Mouse (Mus musculus) MEL (cell line): ENCODE results near the gene Ghitm. TPM values are rescaled to one million over a fixed set of nuclear protein-coding genes. Genes with fewer than 3 reads are reported as not detected.

Experiments used
- DNase-seq: peaks from one replicate; pipeline ENCODE4 v3.0.0; 2011; ENCODE audit warnings: low read depth, low spot score
- H3K27ac ChIP-seq: 2 replicates; pipeline ENCODE4 v1.5.1; 2012; ENCODE audit warnings: low read depth, mild to moderate bottlenecking, control low read depth, low read length, moderate library complexity; ENCODE audit not compliant: control insufficient read depth
- H3K27me3 ChIP-seq, 2 experiments: fragments of 150-350 bp in 1 of 2; sonication (generic) in 1 of 2; 2 replicates each; pipeline ENCODE4 v1.6.1; 2012; ENCODE audit warnings: low read length in 2 of 2, mild to moderate bottlenecking in 2 of 2, improper control_type of control experiment in 1 of 2, moderate library complexity in 1 of 2; ENCODE audit not compliant: insufficient read depth in 2 of 2, control insufficient read depth in 1 of 2
- H3K36me3 ChIP-seq, 2 experiments: 2 replicates each; pipeline ENCODE4 v1.6.1; 2012 to 2014; ENCODE audit warnings: low read length in 2 of 2, improper control_type of control experiment in 1 of 2, inconsistent platforms in 1 of 2, mild to moderate bottlenecking in 1 of 2; ENCODE audit not compliant: insufficient read depth in 2 of 2, control insufficient read depth in 1 of 2
- H3K4me1 ChIP-seq, 2 experiments: fragments of 150-350 bp in 1 of 2; sonication (generic) in 1 of 2; 2 replicates each; pipeline ENCODE4 v1.6.1; 2012; ENCODE audit warnings: low read length in 2 of 2, improper control_type of control experiment in 1 of 2, mild to moderate bottlenecking in 1 of 2; ENCODE audit not compliant: insufficient read depth in 2 of 2, control insufficient read depth in 1 of 2
- H3K4me3 ChIP-seq, 2 experiments: fragments of 150-350 bp in 1 of 2; sonication (generic) in 1 of 2; 2 replicates each; pipeline ENCODE4 v1.5.1; 2012; ENCODE audit warnings: low read depth in 2 of 2, low read length in 2 of 2, mild to moderate bottlenecking in 2 of 2, moderate library complexity in 2 of 2, control low read depth in 1 of 2, improper control_type of control experiment in 1 of 2; ENCODE audit not compliant: control insufficient read depth in 1 of 2, insufficient read depth in 1 of 2
- H3K79me2 ChIP-seq: 2 replicates; pipeline ENCODE4 v1.6.1; 2012; ENCODE audit warnings: mild to moderate bottlenecking, low read length, moderate library complexity; ENCODE audit not compliant: control insufficient read depth, poor library complexity, insufficient read depth
- H3K9ac ChIP-seq: 2 replicates; pipeline ENCODE4 v1.6.1; 2012; ENCODE audit warnings: low read depth, mild to moderate bottlenecking, control low read depth, low read length, moderate library complexity; ENCODE audit not compliant: control insufficient read depth, poor library complexity, severe bottlenecking
- H3K9me3 ChIP-seq: fragments of 150-350 bp; sonication (generic); replicated peaks from 2 replicates; pipeline ENCODE4 v1.6.1; 2012; ENCODE audit warnings: mild to moderate bottlenecking, low read length, improper control_type of control experiment, moderate library complexity; ENCODE audit not compliant: insufficient read depth
- CHD1 ChIP-seq: IDR thresholded peaks from 2 replicates; pipeline ENCODE4 v1.6.1; 2012; ENCODE audit warnings: low read depth, mild to moderate bottlenecking, inconsistent platforms, low read length, improper control_type of control experiment
- CTCF ChIP-seq, 3 experiments: IDR thresholded peaks in 2 of 3; conservative IDR thresholded peaks in 1 of 3; 2 replicates each; pipeline ENCODE4 v1.5.1; 2011 to 2012; ENCODE audit warnings: low read length in 3 of 3, low read depth in 2 of 3, mild to moderate bottlenecking in 2 of 3, improper control_type of control experiment in 1 of 3, inconsistent platforms in 1 of 3, mixed read lengths in 1 of 3, moderate library complexity in 1 of 3; ENCODE audit not compliant: control insufficient read depth in 1 of 3, insufficient read depth in 1 of 3, poor library complexity in 1 of 3, severe bottlenecking in 1 of 3
- ELF1 ChIP-seq: IDR thresholded peaks from 2 replicates; pipeline ENCODE4 v1.6.1; 2014; ENCODE audit warnings: low read depth, mild to moderate bottlenecking, inconsistent platforms, low read length, improper control_type of control experiment, moderate library complexity
- ETS1 ChIP-seq: IDR thresholded peaks from 2 replicates; pipeline ENCODE4 v1.6.1; 2012; ENCODE audit warnings: low read depth, mild to moderate bottlenecking, inconsistent platforms, low read length, improper control_type of control experiment, moderate library complexity
- HCFC1 ChIP-seq: IDR thresholded peaks from 2 replicates; pipeline ENCODE4 v1.6.1; 2012; ENCODE audit warnings: low read depth, mild to moderate bottlenecking, inconsistent platforms, low read length, improper control_type of control experiment, moderate library complexity
- KAT2A ChIP-seq: conservative IDR thresholded peaks from 2 replicates; pipeline ENCODE4 v1.6.1; 2012; ENCODE audit warnings: low read depth, low read length, improper control_type of control experiment, inconsistent platforms
- MAFK ChIP-seq: IDR thresholded peaks from 2 replicates; pipeline ENCODE4 v1.6.1; 2011; ENCODE audit warnings: low read depth, mild to moderate bottlenecking, low read length, improper control_type of control experiment, borderline replicate concordance
- MAX ChIP-seq: IDR thresholded peaks from 2 replicates; pipeline ENCODE4 v1.6.1; 2011; ENCODE audit warnings: low read length, improper control_type of control experiment
- MYB ChIP-seq: IDR thresholded peaks from 2 replicates; pipeline ENCODE4 v1.6.1; 2011; ENCODE audit warnings: mild to moderate bottlenecking, low read depth, low read length, improper control_type of control experiment
- MYC ChIP-seq: IDR thresholded peaks from 2 replicates; pipeline ENCODE4 v1.6.1; 2011; ENCODE audit warnings: low read depth, mild to moderate bottlenecking, low read length, improper control_type of control experiment, moderate library complexity
- POLR2A ChIP-seq, 2 experiments: IDR thresholded peaks; 2 replicates each; pipeline ENCODE4 v1.6.1; 2011 to 2012; ENCODE audit warnings: low read length in 2 of 2, mild to moderate bottlenecking in 2 of 2, control low read depth in 1 of 2, improper control_type of control experiment in 1 of 2, low read depth in 1 of 2, moderate library complexity in 1 of 2; ENCODE audit not compliant: control insufficient read depth in 1 of 2, insufficient read depth in 1 of 2, poor library complexity in 1 of 2
- POLR2AphosphoS2 ChIP-seq: IDR thresholded peaks from 2 replicates; pipeline ENCODE4 v1.6.1; 2011; ENCODE audit warnings: low read length, improper control_type of control experiment
- RCOR1 ChIP-seq: IDR thresholded peaks from 2 replicates; pipeline ENCODE4 v1.6.1; 2012; ENCODE audit warnings: low read depth, mild to moderate bottlenecking, inconsistent platforms, low read length, improper control_type of control experiment
- SIN3A ChIP-seq: IDR thresholded peaks from 2 replicates; pipeline ENCODE4 v1.6.1; 2012; ENCODE audit warnings: low read length, improper control_type of control experiment, inconsistent platforms
- TCF12 ChIP-seq: IDR thresholded peaks from 2 replicates; pipeline ENCODE4 v1.6.1; 2014; ENCODE audit warnings: low read depth, mild to moderate bottlenecking, inconsistent platforms, low read length, improper control_type of control experiment, moderate library complexity
- ZKSCAN1 ChIP-seq: IDR thresholded peaks from 2 replicates; pipeline ENCODE4 v1.6.1; 2012; ENCODE audit warnings: low read depth, mild to moderate bottlenecking, inconsistent platforms, low read length, improper control_type of control experiment, moderate library complexity
- polyA plus RNA-seq, 2 experiments: library from polyadenylated mRNA; stranded (reverse) in 1 of 2; unstranded in 1 of 2; fragments of >175 nt in 1 of 2; fragments of >200 nt in 1 of 2; gene quantifications; 2 replicates each; pipeline versions ENCODE4 v1.2.1 to v1.2.4; 2012; ENCODE audit warnings: low replicate concordance in 2 of 2, low read depth in 1 of 2; ENCODE audit not compliant: insufficient read length in 2 of 2, insufficient read depth in 1 of 2, missing spikeins in 1 of 2
- total RNA-seq: library from RNA; depleted of rRNA; stranded (reverse); fragments of 300-350 nt; gene quantifications from 2 replicates; pipeline ENCODE4 v1.2.3, GENCODE M21; 2012

Ghitm gene
- total and polyA plus RNA-seq, 3 experiments, result 108 to 279 (median 138) TPM

GRCm38 (mm10) chr14:37134304-37135126 is 557 bp downstream of the Ghitm start:
- Histone ChIP-seq H3K4me1 (peaks cover 0 to 8% of the 10 kb centered on the region in 2 experiments; a peak in 3 of 4 replicates), H3K27me3 (no peaks in the 10 kb centered on the region), H3K79me2 (peaks cover 17% of the 10 kb centered on the region), H3K4me3 (peak overlapping the region; percentile 91 to 92), H3K9me3 (no peaks in the 10 kb centered on the region), H3K36me3 (peaks cover 19 to 27% of the 10 kb centered on the region in 2 experiments), H3K27ac (peak overlapping the region; percentile 95), H3K9ac (peak overlapping the region; percentile 89)
- peak; percentile 78 for DNase-seq
- TF ChIP-seq CHD1 (0 out of 2 replicates have a peak, but pooled peaks have one; percentile 71), MYC (peak; percentile 56), MAFK (no peak), TCF12 (no peak), SIN3A (peak; percentile 39; the same call in 1 of the 2 replicates), MYB (no peak), ZKSCAN1 (no peak), HCFC1 (no peak), KAT2A (0 out of 2 replicates have a peak, but pooled peaks have one; percentile 9), POLR2A (IDR thresholded peaks at IDR 0.05; ENCODE audit: control insufficient read depth in 1 of 2, insufficient read depth in 1 of 2, low read depth in 1 of 2, low read length in 2 of 2, poor library complexity in 1 of 2) (no peak; a peak in 1 of 4 replicates), ELF1 (peak; percentile 29; the same call in 1 of the 2 replicates), MAX (peak; percentile 55; the same call in 1 of the 2 replicates), ETS1 (no peak)

- H3K36me3 ChIP-seq, result peaks cover 3 to 55% of the 10 kb centered on the region in 2 experiments
- no peaks in the 10 kb centered on the region for H3K9me3 ChIP-seq
- no peak overlapping the region for H3K4me3 ChIP-seq
- no peak overlapping the region for H3K9ac ChIP-seq
- H3K27ac ChIP-seq, result no peak overlapping the region
- no peaks in the 10 kb centered on the region for H3K27me3 ChIP-seq
- TF ChIP-seq CTCF (IDR thresholded peaks at IDR 0.05 in 2 of 3, conservative IDR thresholded peaks at IDR 0.05 in 1 of 3; ENCODE audit: control insufficient read depth in 1 of 3, insufficient read depth in 1 of 3, low read depth in 2 of 3, low read length in 3 of 3, poor library complexity in 1 of 3, severe bottlenecking in 1 of 3), result peak; percentile 42 to 71 (median 62)
- 0 out of 2 replicates have a peak, but pooled peaks have one; percentile 36 for TF ChIP-seq POLR2AphosphoS2
- no peak for TF ChIP-seq RCOR1
- DNase-seq, result peak; percentile 74
- no peaks in the 10 kb centered on the region for H3K4me1 ChIP-seq
- peaks cover 2% of the 10 kb centered on the region; the same call in 1 of the 2 replicates for H3K79me2 ChIP-seq
Measured at GRCm38 (mm10) chr14:37127652-37128051, 7.4 kb downstream of the Ghitm start.
